Mouse (Mus musculus): ENCODE data around the gene Eci3. TPM values are rescaled to one million over a fixed set of nuclear protein-coding genes. Genes with fewer than 3 reads are reported as not detected.
"Not testable (repeated sequence)": the region's sequence is repeated elsewhere in the genome, so short reads cannot be mapped to it uniquely, and the experiment has no call there.

Gene Eci3
- total RNA-seq (2021) = under 1 TPM in 1 of 2 experiments, not detected in 1; 0.71 TPM

DNA sequence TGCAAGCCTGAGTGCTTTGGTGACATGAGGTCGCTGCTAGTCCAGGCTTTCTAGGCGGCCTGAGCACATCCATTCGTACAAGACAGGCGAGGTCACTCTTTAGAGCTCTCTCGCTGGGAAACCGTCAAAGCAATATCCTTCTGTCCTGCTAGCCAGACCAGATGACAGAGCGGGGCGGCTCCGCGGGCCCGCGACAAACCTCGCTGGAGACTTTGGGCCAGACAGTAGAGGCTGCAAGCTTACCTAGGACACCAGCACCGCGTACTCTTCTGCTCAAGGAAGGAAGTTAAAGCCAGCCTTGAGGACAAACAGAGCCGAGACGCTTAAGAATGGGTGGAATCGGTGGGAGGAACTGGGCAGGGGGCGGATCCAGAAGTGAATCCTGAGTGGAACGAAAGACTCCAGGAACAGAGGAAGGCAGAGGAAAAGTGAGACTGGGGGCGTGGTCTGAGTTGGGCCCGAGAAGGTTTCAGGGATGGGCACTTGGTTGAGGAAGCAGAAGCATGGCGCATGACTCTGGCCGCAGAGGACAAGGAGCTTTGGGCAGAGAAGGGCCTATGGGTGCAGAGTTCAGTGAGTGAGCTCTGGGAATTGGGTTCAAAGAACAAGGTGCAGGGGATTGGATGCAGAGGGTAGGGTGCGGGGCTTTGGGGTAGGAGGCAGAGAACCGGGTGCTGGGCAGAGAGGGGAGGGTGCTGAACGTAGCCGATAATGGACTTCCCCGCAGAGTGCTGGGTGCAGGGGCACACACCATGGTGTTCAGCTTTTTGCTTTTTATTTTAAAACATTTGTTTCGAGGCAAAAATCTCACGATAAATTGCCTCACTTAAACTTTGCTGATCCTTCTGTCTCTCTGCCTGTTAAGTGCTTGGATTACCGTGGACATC, at the start of gene Eci3:
Gene Eci3 (minus strand): TSS at position 300 of the 887 bp plus-strand sequence.
- intact Hi-C loops (cut with DNase I) = no loop called here
- no peak for DNase-seq (ENCODE audit: low spot score in 2 of 2)

- intact Hi-C loops (cut with DNase I) = loop anchor here (2.0 kb wide), 1 partner anchor 31 kb away; the partner anchor contains the start of gene Eci2
- no peak for DNase-seq (ENCODE audit: low spot score in 2 of 2)
These were observed 32.3 kb upstream of the Eci3 start for GRCm38 (mm10) chr13:34995925-34996324.

GRCm38 (mm10) chr13:34993983-34994811, 30.6 kb upstream of the Eci3 start:
- peak; percentile 75 to 90 for DNase-seq (ENCODE audit: low spot score in 2 of 2)
- intact Hi-C loops (cut with DNase I) = loop anchor here (2.0 to 5.0 kb wide), 2 partner anchors 33 to 117 kb away; partner anchors contain the start of genes Eci2 and Prpf4b

DNA sequence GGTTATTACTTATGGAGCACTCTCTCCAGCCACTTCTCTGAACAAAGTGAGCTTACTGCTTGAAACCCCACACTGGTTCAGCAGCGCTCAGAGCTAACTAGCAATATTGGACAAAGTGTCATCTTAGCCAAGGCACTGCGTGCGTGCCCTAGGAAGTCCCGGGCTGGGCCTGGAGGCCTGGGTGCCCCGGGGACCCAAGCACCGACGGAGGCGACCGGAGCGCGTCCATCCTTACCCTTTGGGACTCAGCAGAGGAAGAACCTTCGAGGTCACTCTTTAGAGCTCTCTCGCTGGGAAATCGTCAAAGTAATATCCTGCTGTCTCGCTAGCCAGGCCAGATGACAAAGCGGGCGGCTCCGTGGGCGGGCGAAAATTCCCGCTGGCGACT, 30.0 kb upstream of the Eci3 start:
- DNase-seq (ENCODE audit: low spot score in 2 of 2) = peak in 1 of 2 experiments; percentile 7
- intact Hi-C loops (cut with DNase I) = loop anchor here (5.0 kb wide), 1 partner anchor 116 kb away; the partner anchor contains the start of gene Prpf4b

GRCm38 (mm10) chr13:34993085-34993484, 29.5 kb upstream of the Eci3 start:
- intact Hi-C loops (cut with DNase I) = loop anchor here (5.0 kb wide), 1 partner anchor 116 kb away; the partner anchor contains the start of gene Prpf4b

DNA sequence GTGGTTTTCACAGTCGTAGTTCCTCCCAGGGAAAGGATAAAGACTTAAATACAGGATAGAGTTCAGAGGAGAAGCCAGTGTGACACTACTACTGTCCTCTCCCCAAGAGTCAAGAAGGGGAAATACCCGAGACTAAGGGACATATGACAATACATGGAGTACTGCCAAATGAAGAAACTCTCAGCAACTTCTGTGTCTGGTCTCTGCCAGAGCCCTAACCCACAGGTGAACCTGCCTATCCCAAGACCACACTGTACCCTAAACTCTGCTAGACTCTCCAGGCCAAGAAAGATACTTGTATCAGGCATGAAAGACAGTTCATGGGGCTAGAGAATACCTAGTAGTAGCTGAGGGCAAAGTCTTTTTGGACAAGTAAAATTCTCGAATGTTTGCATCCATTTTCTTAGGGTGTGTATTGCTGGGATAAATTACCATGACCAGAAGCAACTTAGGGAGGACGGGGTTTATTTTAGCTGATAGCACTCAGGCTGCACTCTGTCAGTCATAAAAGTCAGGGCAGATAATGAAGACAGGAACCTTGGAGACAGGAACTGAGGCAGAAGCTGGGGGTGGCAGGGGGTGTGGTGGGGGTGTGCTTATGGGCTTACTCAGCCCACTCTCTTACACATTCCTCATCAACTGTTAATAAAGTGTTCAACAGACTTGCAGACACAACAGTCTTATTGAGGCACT, 28.1 kb upstream of the Eci3 start:
- intact Hi-C loops (cut with DNase I) = loop anchor here (5.0 kb wide), 1 partner anchor 114 kb away; the partner anchor contains the start of gene Prpf4b
- DNase-seq (ENCODE audit: low spot score in 2 of 2) = no peak

More at GRCm38 (mm10) chr13:34993085-34993484, 29.5 kb upstream of the Eci3 start:
- DNase-seq (ENCODE audit: low spot score in 2 of 2) = no peak

DNA sequence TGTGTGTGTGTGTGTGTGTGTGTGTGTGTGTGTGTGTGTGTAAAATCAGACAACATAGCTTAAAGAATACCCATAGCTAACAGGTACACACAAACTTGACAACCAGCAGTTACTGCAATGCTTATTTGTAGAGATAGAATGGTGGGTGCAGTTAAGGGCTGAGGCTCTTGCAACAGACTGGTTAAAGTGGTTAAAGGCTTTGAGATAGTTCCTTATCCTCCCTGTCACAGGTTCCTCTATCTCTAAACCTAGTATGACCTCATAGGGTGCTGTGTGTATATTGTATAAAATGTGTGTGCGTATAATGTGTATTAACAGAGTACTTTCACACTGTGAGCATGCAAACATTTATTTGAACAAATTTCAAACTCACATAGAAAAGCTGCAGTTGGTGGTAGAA, 19.9 kb upstream of the Eci3 start:
- intact Hi-C loops (cut with DNase I) = not testable (repeated sequence)

GRCm38 (mm10) chr13:34978635-34979034, 15.0 kb upstream of the Eci3 start:
- intact Hi-C loops (cut with DNase I); DNase-seq (ENCODE audit: low spot score in 2 of 2): not testable (repeated sequence)

More for the DNA sequence above, 19.9 kb upstream of the Eci3 start:
- DNase-seq (ENCODE audit: low spot score in 2 of 2) = not testable (repeated sequence)

DNA sequence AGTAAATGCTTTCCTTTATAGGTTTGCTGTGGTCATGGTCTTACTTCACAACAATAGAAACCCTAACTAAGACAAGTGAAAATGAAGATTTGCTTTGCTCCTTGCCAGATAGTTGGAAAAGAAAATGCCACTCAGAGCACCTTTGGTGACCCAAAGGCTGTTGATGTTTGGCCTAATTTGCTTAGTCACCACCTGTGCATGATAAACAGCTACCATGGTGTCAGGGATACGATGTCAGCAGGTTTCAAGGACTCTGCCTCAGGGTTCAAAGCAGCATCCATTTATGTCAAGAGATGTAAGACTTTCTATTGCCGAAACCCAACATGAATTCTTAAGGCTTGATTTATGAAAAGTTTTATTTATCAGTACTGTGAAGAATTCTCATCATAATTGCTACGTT, 13.8 kb upstream of the Eci3 start:
- DNase-seq (ENCODE audit: low spot score in 2 of 2) = no peak
- intact Hi-C loops (cut with DNase I) = no loop called here

GRCm38 (mm10) chr13:34976116-34976515, 12.5 kb upstream of the Eci3 start:
- intact Hi-C loops (cut with DNase I) = no loop called here
- DNase-seq (ENCODE audit: low spot score in 2 of 2) = no peak

GRCm38 (mm10) chr13:34973770-34974169, 10.2 kb upstream of the Eci3 start:
- no peak for DNase-seq (ENCODE audit: low spot score in 2 of 2)
- intact Hi-C loops (cut with DNase I) = loop anchor here (5.0 kb wide), 2 partner anchors 71 to 331 kb away; no protein-coding TSS in a partner anchor

GRCm38 (mm10) chr13:34973149-34973548, 9.5 kb upstream of the Eci3 start:
- no peak for DNase-seq (ENCODE audit: low spot score in 2 of 2)
- intact Hi-C loops (cut with DNase I) = loop anchor here (5.0 kb wide), 2 partner anchors 71 to 331 kb away; no protein-coding TSS in a partner anchor

DNA sequence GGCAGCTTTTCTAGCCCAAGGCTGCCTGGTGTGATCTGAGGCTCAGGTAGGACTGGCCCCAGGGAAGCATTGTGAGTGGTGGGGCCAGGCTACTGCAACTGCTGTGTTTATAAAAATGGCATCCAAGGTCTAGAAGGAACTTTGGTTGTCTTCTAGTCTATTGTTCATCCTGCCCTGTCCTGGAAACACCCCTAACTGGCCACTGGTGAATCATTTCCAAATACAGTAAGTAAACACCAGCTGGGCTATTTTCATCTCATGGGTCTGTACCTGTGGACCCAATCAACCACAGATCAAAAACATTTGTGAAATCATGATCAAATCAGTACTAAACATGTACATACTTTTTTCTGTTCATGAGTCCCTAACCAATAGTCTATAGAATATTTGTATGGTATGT, 8.8 kb upstream of the Eci3 start:
- intact Hi-C loops (cut with DNase I) = loop anchor here (5.0 kb wide), 2 partner anchors 70 to 330 kb away; no protein-coding TSS in a partner anchor

DNA sequence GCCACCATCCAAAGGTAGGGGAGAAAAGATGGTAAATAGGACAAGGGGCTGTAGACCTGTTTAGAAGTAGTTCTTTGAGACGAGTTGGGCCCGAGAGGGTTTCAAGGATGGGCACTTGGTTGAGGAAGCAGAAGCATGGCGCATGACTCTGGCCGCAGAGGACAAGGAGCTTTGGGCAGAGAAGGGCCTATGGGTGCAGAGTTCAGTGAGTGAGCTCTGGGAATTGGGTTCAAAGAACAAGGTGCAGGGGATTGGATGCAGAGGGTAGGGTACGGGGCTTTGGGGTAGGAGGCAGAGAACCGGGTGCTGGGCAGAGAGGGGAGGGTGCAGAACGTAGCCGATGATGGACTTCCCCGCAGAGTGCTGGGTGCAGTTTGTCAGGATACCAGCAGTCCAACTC, 2.0 kb upstream of the Eci3 start:
- intact Hi-C loops (cut with DNase I); DNase-seq (ENCODE audit: low spot score in 2 of 2): not testable (repeated sequence)

More for the DNA sequence above, 8.8 kb upstream of the Eci3 start:
- not testable (repeated sequence) for DNase-seq (ENCODE audit: low spot score in 2 of 2)

- intact Hi-C loops (cut with DNase I) = no loop called here
- DNase-seq (ENCODE audit: low spot score in 2 of 2) = no peak
These were observed 1.3 kb upstream of the Eci3 start for GRCm38 (mm10) chr13:34964866-34965265.

DNA sequence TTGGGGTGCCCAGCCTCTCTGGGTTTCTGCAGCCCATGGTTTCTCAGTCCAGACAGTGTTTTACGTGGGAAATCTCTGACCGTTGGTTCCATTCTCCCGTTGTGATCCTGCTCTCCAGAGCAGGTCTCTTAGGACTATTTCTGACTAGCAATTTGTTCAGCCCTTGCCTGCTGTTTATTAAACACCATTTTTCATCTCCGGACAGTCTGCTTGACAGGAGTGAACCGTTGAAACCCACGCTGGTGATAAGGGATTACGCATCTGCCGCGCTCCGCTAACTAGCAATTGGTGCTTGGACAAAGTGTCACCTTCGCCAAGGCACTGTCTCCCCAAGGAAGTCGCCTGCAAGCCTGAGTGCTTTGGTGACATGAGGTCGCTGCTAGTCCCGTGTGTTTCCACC, 809 bp upstream of the Eci3 start:
- intact Hi-C loops (cut with DNase I) = no loop called here

DNA sequence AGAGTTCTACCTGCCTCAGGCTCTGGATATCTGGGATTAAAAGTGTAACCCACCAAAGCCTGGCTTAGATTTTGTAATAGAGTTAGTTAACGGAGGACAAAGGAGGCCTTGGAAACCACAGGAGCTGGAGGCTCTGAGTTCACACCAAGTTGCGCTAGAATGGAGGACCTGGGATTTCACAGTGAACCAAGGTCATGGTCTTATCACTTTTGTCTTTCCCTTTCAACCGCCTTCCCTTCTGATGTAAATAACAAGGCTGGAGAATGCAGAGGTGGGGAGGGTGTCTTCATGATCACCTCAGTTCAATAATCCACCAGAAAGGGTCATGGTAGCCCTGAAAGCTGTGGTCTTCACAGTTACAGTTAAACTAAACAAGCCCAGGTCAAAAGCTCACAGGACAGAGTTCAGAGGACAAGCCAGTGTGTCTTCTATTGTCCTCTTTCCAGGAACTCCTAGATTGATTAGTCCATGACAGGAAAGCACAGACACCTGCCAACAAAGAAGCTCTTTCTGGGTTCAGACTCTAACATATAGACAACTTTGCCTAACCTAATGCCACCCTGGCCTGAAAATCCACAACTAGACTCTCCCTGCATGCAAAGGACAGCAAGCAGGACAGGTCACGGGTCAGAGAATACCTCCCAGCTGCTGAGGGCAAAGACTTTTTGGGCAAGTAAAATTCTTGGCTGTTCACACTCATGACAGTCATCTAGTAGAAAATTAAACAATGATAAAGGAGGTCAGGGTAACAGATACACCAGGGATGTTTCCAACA, 2.4 kb downstream of the Eci3 start:
- intact Hi-C loops (cut with DNase I) = no loop called here
- no peak for DNase-seq (ENCODE audit: low spot score in 2 of 2)

More for the DNA sequence above, 809 bp upstream of the Eci3 start:
- no peak for DNase-seq (ENCODE audit: low spot score in 2 of 2)

DNA sequence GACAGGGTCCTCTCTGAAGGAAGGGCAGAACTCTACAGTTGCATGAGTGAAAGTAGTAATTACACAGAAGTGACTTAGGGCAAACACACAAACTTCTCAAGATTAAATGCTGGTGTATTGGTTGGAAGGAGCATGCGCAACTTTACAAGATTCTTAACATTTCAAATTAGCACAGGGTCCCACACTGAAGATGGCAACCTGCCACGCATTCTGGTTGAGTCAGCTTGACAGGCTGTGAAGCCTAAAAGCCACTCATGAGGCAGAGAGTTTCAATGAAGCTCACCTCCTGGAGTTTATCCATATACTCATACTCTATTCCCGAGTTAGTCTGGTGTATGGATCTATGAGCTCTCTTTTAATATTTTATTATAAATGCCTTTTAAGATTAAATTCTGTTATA, 5.5 kb downstream of the Eci3 start:
- intact Hi-C loops (cut with DNase I); DNase-seq (ENCODE audit: low spot score in 2 of 2): not testable (repeated sequence)

All from left cerebral cortex, postnatal 25 days (tissue).